17 mouse cellular contexts compared by ENCODE assay signal in genomic region chr14:77668096-77668495, GRCm38 (mm10).
"Had no signal": no experiment of that assay in that cellular context is flagged by ENCODE, and none has a peak within 500 bp of the region (broad histone marks: within the 10 kb centered on the region; RNA-seq: fewer than 3 reads in every experiment).

No protein-coding gene starts in this region.

- ATAC-seq: lung, postnatal 0 days; midbrain, embryonic 13.5 days; midbrain, embryonic 15.5 days had no signal

- DNase-seq: lung, adult 2 months; lung, postnatal 14 days; lung, postnatal 36 days; right cerebral cortex, postnatal 14 days; thymus, adult 2 months; thymus, postnatal 25 days; thymus, postnatal 4 days had no signal

- H3K36me3 ChIP-seq: lung, embryonic 15.5 days; midbrain, embryonic 15.5 days; neural tube, embryonic 12.5 days; stomach, embryonic 15.5 days had no signal

- H3K27me3 ChIP-seq: lung, embryonic 15.5 days; midbrain, embryonic 13.5 days; midbrain, embryonic 15.5 days; stomach, embryonic 15.5 days had no signal

- H3K4me2 ChIP-seq: lung, embryonic 15.5 days; midbrain, embryonic 11.5 days; midbrain, embryonic 13.5 days; midbrain, embryonic 15.5 days; neural tube, embryonic 12.5 days; stomach, embryonic 15.5 days had no signal

- H3K4me1 ChIP-seq: megakaryocyte, embryonic 14.5 days had no signal

- H3K4me3 ChIP-seq: lung, embryonic 15.5 days; megakaryocyte, embryonic 14.5 days; midbrain, embryonic 13.5 days; midbrain, embryonic 15.5 days; neural tube, embryonic 12.5 days; stomach, embryonic 15.5 days had no signal

- H3K9ac ChIP-seq: lung, embryonic 15.5 days; midbrain, embryonic 13.5 days; midbrain, embryonic 15.5 days; neural tube, embryonic 12.5 days; stomach, embryonic 15.5 days had no signal

- H3K9me3 ChIP-seq: lung, embryonic 15.5 days; megakaryocyte, embryonic 14.5 days; midbrain, embryonic 13.5 days; midbrain, embryonic 15.5 days; neural tube, embryonic 12.5 days; stomach, embryonic 15.5 days had no signal

- H3K27ac ChIP-seq: lung, embryonic 15.5 days; macrophage; midbrain, embryonic 13.5 days; midbrain, embryonic 15.5 days; neural tube, embryonic 12.5 days; stomach, embryonic 15.5 days; stomach, postnatal 0 days had no signal
